Mouse (Mus musculus): ENCODE data around the gene Slco2a1.

DNA sequence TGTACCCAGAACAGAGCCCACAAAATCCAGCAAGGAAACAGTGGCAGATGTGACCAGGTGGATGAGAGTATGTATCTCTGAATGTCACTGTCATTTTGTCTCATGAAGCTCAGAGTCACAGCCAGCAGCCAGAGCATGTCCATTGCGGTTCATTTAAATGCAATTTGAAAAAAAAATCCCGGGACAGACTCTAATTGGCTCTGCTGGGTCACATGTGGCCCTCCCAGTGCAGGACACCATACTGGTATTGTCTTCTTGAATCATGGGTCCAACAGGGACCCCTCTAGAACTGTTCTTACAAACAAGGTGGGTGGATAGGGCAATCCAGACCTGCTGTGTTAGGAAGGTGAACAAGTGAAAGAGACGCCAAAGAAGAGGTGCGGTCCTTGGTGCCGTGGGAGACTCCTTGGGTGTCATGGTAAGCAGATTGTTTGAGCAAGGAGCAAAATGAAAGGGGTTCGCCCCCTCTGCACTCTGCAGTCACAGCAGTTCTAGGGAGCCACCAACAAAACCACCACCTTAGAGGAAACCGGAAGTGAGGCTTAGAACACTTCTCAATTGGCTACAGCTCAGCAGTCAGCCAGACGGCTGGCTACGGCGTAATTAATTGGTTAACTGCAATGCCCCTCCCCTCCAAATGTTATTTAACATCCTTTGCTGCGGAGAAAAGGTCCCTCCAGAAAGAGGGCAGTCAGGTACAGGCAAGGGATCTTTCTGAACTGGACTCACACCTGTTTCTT, 38.8 kb downstream of the Slco2a1 start:
- no peak for TF ChIP-seq ZKSCAN1 (IDR thresholded peaks at IDR 0.05; ENCODE audit: borderline replicate concordance, low read depth, low read length)
- no peak for TF ChIP-seq EP300 (IDR thresholded peaks at IDR 0.05; ENCODE audit: low read length)
- TF ChIP-seq POLR2A (IDR thresholded peaks at IDR 0.05; ENCODE audit: low read depth, low read length), result no peak
- no peak for TF ChIP-seq BHLHE40 (IDR thresholded peaks at IDR 0.05; ENCODE audit: low read depth, low read length)
- no peak for TF ChIP-seq KAT2A (IDR thresholded peaks at IDR 0.05; ENCODE audit: insufficient replicate concordance, low read length)
- no peak for TF ChIP-seq JUND (conservative IDR thresholded peaks at IDR 0.05; ENCODE audit: low read depth, low read length)
- TF ChIP-seq CTCF (conservative IDR thresholded peaks at IDR 0.05 in 1 of 2, IDR thresholded peaks at IDR 0.05 in 1 of 2; ENCODE audit: low read depth in 2 of 2, low read length in 2 of 2), result no peak
- TF ChIP-seq ZNF384 (IDR thresholded peaks at IDR 0.05; ENCODE audit: low read depth, low read length), result no peak
- TF ChIP-seq POLR2AphosphoS2 (IDR thresholded peaks at IDR 0.05; ENCODE audit: low read depth, low read length), result no peak
- no peak for TF ChIP-seq RCOR1 (conservative IDR thresholded peaks at IDR 0.05; ENCODE audit: low read depth, low read length)
- no peak for TF ChIP-seq CHD2 (IDR thresholded peaks at IDR 0.05; ENCODE audit: low read length)

Measured in CH12.LX (cell line).